ENCODE assay signal across 1 mouse cellular context in the genomic region with DNA sequence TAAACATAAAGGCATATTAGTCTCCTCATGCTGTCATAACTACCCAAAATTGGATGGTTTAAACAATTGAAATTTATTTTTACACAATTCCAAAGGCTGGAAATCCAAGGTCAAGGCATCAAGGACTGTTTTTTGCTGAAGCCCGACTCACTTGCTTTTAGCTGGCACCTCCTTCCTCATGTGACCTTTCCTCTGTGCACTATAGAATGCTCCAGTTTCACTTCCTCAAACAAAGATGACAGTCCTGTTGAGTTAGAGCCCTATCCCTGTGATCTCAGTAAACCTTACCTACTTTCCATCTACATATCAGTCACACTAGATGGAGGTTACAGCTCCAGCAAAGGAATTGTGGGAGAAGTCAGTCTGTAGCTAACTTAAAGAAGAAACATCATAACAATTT.
TF ChIP-seq lines count a peak whose summit lies in the region.

No protein-coding gene starts in this region.

TF ChIP-seq in CH12.LX, 34 proteins besides CTCF, POLR2A, EP300 and RAD21 (continued from another document):
- TF ChIP-seq IRF4 (IDR thresholded peaks at IDR 0.05; ENCODE audit: low read depth, low read length): peak; percentile 95
- TF ChIP-seq SMC3 (IDR thresholded peaks at IDR 0.05; ENCODE audit: low read depth, low read length): no peak
- no peak for TF ChIP-seq JUND (conservative IDR thresholded peaks at IDR 0.05; ENCODE audit: low read depth, low read length)
- peak; percentile 56 for TF ChIP-seq USF1 (IDR thresholded peaks at IDR 0.05; ENCODE audit: low read depth, low read length)
- TF ChIP-seq MAX (IDR thresholded peaks at IDR 0.05; ENCODE audit: low read length): no peak
- TF ChIP-seq USF2 (conservative IDR thresholded peaks at IDR 0.05; ENCODE audit: low read depth, low read length): peak; percentile 48
